Mouse (Mus musculus): ENCODE measurements around the gene Plac8. TPM values are rescaled to one million over a fixed set of nuclear protein-coding genes. Genes with fewer than 3 reads are reported as not detected.

Plac8 gene
- polyA plus RNA-seq, 1 experiment from 2014 or later, result 1.8 TPM

DNA sequence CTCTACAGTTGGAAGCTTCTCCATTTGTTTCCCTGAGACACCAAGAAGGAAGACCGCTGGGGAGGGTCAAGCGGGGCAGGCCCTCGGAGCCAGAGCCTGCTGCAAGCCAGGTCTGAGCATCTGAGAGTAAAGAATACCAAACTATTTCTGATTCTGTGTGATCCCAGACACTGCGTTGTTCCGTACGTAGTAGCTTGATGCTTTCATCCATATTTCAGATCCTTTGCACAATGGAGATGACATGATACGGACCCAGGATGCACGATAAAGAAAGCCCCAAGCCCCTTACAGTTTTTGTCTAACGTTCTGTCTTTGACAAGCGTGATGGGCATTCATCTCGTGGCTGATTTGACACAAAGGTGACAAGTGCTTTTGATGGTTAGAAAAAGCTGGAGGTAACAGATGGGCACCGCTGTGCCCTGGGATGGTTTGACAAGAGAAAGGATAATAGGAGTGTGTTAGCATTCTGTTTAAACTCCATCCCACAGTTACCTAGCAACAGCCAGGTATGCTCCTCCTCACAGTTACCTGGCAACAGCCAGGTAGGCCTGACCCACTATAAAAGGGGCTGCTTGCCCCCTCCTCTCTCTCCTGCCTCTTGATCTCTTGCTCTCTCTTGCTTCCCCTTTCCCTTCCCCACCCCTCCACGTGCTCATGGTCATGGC lies 22.9 kb upstream of the Plac8 start:
- Histone ChIP-seq H3K4me3 (no peak overlapping the region), H3K4me1 (no peaks in the 10 kb centered on the region), H3K4me2 (replicated peaks) (no peak overlapping the region), H3K9me3 (replicated peaks) (peaks cover 6% of the 10 kb centered on the region; the same call in 1 of the 2 replicates), H3K9ac (no peak overlapping the region), H3K27me3 (no peaks in the 10 kb centered on the region; the same call in 1 of the 2 replicates), H3K27ac (no peak overlapping the region), H3K36me3 (no peaks in the 10 kb centered on the region)
- 83% methylated on average over 13 of the region's 13 CpGs for WGBS
- ATAC-seq (ENCODE audit: low FRiP score), result no peak

DNA sequence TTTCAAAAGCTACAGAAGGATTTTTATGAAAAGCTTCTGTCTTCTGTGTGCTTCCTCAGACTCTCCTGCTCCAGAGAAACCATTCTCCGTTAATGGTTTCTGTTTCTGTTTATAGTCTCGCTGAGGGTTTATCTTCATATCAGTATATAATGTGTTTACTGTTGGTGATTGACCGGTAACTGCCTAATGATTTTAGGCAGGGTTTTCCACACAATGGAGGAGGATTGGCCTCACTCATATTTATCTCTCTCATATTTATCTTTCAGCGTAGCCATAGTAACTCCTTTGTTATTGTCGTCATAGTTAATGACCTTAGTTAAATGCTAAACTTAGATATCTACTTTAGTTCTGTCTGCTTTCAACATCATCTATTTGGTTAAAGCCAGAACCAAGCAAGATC lies 18.5 kb upstream of the Plac8 start:
- H3K4me1 ChIP-seq, result no peaks in the 10 kb centered on the region
- no peak overlapping the region for H3K4me3 ChIP-seq

DNA sequence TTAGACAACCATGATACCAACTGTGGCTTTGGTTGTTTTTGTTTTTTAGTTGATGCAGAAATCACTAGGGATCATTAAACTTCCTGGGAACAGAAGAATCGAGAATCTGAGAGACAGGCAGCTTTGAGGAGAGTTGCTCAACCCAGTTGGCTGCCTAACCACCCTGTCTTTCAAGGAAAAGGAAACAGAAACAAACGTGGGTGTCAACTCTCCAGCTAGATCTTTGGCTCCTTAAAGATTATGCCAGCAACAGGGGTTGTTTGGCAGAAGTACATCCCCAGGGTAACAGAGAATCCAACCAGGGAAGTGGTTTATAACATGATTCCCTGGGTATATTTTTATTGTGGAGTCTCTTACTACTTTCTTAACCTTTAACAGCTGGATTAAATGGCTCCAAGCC lies 15.6 kb upstream of the Plac8 start:
- H3K4me3 ChIP-seq, result no peak overlapping the region
- H3K9me3 ChIP-seq (replicated peaks), result no peaks in the 10 kb centered on the region
- no peaks in the 10 kb centered on the region for H3K36me3 ChIP-seq
- no peak for ATAC-seq (ENCODE audit: low FRiP score)
- no peak overlapping the region for H3K27ac ChIP-seq
- H3K4me2 ChIP-seq (replicated peaks), result no peak overlapping the region
- H3K27me3 ChIP-seq, result no peaks in the 10 kb centered on the region
- WGBS, result 53% methylated on average over 2 of the region's 2 CpGs
- no peak overlapping the region for H3K9ac ChIP-seq
- no peaks in the 10 kb centered on the region for H3K4me1 ChIP-seq

More for the DNA sequence above, 18.5 kb upstream of the Plac8 start:
- Histone ChIP-seq H3K9me3 (replicated peaks) (peaks cover 6% of the 10 kb centered on the region; the same call in 1 of the 2 replicates), H3K27me3 (no peaks in the 10 kb centered on the region), H3K27ac (no peak overlapping the region), H3K9ac (no peak overlapping the region), H3K36me3 (no peaks in the 10 kb centered on the region), H3K4me2 (replicated peaks) (no peak overlapping the region)
- 94% methylated on average over 5 of the region's 5 CpGs for WGBS
- ATAC-seq (ENCODE audit: low FRiP score), result no peak

DNA sequence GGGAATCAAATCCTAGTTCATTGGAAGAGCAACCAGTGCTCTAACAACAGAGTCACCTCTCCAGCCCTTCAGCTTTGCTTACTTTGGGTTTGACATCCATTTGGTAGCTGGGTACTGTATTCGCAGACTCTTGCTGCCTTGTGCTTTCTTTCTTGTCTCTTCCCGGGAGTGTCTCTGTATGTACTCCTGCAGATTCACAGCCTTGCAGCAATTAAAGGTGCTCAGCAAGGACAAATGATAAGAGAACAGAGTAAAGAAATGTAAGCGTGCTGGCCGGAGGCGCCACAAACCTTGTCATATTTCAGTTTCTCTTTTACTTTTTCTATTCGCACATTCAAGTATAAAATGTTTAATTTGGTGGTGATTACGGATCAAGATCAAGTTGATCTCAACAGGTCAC lies 15.1 kb upstream of the Plac8 start:
- Histone ChIP-seq H3K9ac (no peak overlapping the region), H3K27me3 (no peaks in the 10 kb centered on the region), H3K9me3 (replicated peaks) (no peaks in the 10 kb centered on the region), H3K4me2 (replicated peaks) (no peak overlapping the region), H3K36me3 (no peaks in the 10 kb centered on the region), H3K4me3 (no peak overlapping the region), H3K4me1 (no peaks in the 10 kb centered on the region), H3K27ac (no peak overlapping the region)
- no peak for ATAC-seq (ENCODE audit: low FRiP score)
- WGBS, result 93% methylated on average over 7 of the region's 7 CpGs

DNA sequence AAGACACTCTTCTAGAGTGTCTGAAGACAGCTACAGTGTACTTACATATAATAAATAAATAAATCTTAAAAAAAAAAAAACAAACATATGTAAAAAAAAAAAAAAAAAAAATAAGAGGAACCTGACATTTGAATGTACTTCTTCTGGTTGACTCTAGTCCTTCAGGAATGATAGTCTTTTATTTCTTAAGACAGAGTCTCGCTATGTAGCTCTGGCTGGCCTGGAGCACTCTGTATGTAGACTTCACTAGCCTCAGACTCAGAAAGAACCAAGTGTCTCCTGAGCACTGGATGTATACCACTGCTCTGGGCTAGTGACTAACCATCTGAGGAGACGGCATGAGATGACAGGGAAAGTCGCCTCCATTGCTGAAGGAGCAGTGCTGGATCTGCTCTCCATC lies 13.6 kb upstream of the Plac8 start:
- H3K4me1 ChIP-seq, result no peaks in the 10 kb centered on the region
- H3K27me3 ChIP-seq, result no peaks in the 10 kb centered on the region

DNA sequence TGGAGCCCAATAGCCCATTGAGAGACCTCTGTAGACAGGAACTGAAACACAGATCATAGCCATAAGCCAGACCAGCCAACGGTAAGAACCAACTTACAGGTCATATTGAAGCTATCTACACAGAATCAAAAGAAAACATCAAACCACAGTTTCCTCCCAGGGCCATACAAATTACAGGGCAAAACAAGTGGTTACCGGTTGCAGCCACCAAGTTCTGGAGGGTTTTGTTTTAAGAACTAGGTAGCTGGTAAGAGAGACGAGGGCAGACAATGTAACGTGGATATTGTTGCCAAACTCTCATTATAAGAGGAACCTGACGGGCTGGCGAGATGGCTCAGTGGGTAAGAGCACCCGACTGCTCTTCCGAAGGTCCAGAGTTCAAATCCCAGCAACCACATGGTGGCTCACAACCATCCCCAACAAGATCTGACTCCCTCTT lies 13.2 kb upstream of the Plac8 start:
- Histone ChIP-seq H3K36me3 (no peaks in the 10 kb centered on the region), H3K9ac (no peak overlapping the region), H3K4me2 (replicated peaks) (no peak overlapping the region), H3K4me1 (no peaks in the 10 kb centered on the region), H3K4me3 (no peak overlapping the region), H3K27ac (no peak overlapping the region), H3K9me3 (replicated peaks) (no peaks in the 10 kb centered on the region), H3K27me3 (no peaks in the 10 kb centered on the region)
- no peak for ATAC-seq (ENCODE audit: low FRiP score)
- WGBS, result 88% methylated on average over 8 of the region's 8 CpGs

More for the DNA sequence above, 13.6 kb upstream of the Plac8 start:
- ATAC-seq (ENCODE audit: low FRiP score), result no peak
- H3K9ac ChIP-seq, result no peak overlapping the region
- H3K4me2 ChIP-seq (replicated peaks), result no peak overlapping the region
- no peak overlapping the region for H3K4me3 ChIP-seq
- H3K36me3 ChIP-seq, result no peaks in the 10 kb centered on the region
- no peak overlapping the region for H3K27ac ChIP-seq
- H3K9me3 ChIP-seq (replicated peaks), result no peaks in the 10 kb centered on the region
- 84% methylated on average over 3 of the region's 3 CpGs for WGBS

DNA sequence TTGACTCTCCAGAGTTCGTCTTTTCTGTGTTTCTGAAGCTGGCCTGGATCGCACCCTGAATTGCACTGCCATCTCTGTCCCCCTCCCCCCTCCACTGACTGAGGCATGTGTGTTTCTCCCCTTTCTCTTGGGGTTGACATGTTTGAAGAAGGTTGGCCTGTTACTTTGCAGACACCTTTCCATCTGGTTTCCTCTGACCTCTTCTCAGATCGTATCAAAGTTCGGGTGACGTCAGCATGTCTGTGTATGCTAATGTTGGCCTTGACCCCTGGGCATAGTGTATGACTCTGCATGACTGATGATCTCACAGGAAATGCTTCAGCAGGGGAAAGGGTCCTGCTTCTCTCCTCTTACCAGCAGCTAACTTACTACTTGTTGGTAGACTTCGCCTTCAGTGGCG lies 11.0 kb upstream of the Plac8 start:
- WGBS, result 84% methylated on average over 7 of the region's 7 CpGs
- Histone ChIP-seq H3K4me1 (no peaks in the 10 kb centered on the region), H3K4me3 (no peak overlapping the region), H3K9ac (no peak overlapping the region), H3K4me2 (replicated peaks) (no peak overlapping the region), H3K9me3 (replicated peaks) (no peaks in the 10 kb centered on the region), H3K27ac (no peak overlapping the region), H3K27me3 (no peaks in the 10 kb centered on the region), H3K36me3 (no peaks in the 10 kb centered on the region)
- ATAC-seq (ENCODE audit: low FRiP score), result no peak

DNA sequence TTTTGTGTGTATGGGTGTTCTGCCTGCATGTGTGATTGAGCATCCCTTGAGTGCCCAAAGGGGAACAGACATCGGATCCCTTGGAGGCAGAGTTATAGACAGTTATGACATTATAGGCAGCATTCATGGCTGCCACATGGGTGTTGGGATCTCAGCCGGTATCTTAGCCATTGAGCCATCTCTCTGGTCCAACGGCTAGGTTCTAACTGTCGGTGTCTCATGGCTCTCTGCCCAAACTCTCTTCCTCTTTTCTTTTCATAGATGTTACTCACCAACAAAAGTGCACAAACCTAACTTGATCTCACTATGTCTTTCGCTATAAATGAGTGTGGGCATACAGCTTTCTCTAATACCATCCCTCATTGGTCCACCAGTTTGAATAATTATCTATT lies 10.4 kb upstream of the Plac8 start:
- no peak for ATAC-seq (ENCODE audit: low FRiP score)

DNA sequence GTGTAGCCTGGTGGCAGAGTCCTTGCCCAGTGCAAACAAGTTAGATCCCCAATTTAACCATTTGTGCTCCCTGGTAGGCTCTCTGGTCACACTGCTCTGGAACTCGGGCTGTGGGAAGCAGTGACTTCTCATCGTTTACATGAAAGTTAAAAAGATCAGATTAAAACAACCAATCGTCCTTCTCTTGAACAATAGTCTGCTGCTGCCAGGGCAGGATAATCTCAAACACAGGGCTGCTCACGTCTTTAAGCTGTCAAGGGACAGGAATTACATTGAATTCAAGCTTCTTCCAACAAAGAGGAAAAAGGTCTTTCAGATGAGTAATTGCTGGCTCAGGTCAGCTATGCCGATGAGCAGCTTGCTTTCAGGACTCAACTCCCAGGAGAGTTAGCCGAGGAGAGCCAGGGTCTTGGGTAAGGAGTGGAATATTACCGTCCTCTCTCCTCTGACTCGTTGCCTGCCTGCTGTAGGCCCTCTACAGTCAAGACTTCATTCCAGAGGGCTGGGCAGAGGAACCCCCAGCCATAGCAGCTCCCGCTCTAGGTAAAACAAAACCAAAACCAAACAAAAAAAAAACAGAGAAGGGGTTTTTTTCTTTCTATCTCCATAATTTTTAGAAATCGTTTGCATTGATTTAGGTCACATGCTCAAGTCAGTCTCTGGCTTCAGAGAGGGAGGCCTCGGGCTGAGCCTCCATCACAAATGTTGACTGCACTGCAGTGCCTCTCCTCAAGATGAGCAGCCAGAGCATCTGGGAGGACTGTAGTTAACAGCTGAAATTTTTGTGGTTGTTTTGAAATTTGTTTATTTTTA lies 9.8 kb upstream of the Plac8 start:
- WGBS, result 74% methylated on average over 11 of the region's 11 CpGs
- H3K4me2 ChIP-seq (replicated peaks), result no peak overlapping the region
- H3K4me1 ChIP-seq, result no peaks in the 10 kb centered on the region
- no peak for ATAC-seq (ENCODE audit: low FRiP score)
- no peak overlapping the region for H3K4me3 ChIP-seq
- no peaks in the 10 kb centered on the region for H3K27me3 ChIP-seq
- no peak overlapping the region for H3K27ac ChIP-seq
- H3K9me3 ChIP-seq (replicated peaks), result no peaks in the 10 kb centered on the region
- H3K9ac ChIP-seq, result no peak overlapping the region
- no peaks in the 10 kb centered on the region for H3K36me3 ChIP-seq

More for the DNA sequence above, 10.4 kb upstream of the Plac8 start:
- 94% methylated on average over 5 of the region's 5 CpGs for WGBS
- Histone ChIP-seq H3K27me3 (no peaks in the 10 kb centered on the region), H3K27ac (no peak overlapping the region), H3K9ac (no peak overlapping the region), H3K36me3 (no peaks in the 10 kb centered on the region), H3K4me1 (no peaks in the 10 kb centered on the region), H3K9me3 (replicated peaks) (no peaks in the 10 kb centered on the region), H3K4me3 (no peak overlapping the region), H3K4me2 (replicated peaks) (no peak overlapping the region)

DNA sequence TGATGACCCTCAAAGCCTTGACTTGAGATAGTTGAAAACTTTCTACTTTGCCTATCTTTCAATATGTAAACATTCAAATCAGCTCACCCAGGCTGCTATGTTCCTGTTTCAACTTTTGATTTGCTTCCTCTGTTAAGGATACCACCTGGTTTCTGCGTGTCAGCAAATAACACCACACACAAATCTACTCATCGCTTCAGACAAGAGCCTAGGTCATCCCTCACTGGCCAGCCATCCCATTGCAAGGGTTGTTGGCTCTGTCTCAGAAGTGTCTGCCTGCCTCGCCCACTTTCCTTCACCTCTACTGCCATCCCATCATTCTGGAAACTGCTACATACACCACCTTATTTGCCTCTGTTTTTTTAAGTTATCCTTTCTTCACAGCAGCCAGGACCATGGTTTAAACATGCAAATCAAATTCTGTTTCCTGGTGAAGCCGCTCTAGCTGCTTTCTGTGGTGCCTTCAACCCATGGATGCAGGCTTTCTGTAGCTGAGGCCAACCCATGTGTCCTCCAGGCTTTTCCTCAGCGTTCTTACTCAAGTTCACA lies 6.9 kb upstream of the Plac8 start:
- Histone ChIP-seq H3K27ac (no peak overlapping the region), H3K9me3 (replicated peaks) (no peaks in the 10 kb centered on the region), H3K27me3 (no peaks in the 10 kb centered on the region), H3K9ac (no peak overlapping the region), H3K4me3 (no peak overlapping the region), H3K4me2 (replicated peaks) (no peak overlapping the region), H3K4me1 (no peaks in the 10 kb centered on the region), H3K36me3 (no peaks in the 10 kb centered on the region)
- ATAC-seq (ENCODE audit: low FRiP score), result no peak
- WGBS, result 88% methylated on average over 5 of the region's 5 CpGs

DNA sequence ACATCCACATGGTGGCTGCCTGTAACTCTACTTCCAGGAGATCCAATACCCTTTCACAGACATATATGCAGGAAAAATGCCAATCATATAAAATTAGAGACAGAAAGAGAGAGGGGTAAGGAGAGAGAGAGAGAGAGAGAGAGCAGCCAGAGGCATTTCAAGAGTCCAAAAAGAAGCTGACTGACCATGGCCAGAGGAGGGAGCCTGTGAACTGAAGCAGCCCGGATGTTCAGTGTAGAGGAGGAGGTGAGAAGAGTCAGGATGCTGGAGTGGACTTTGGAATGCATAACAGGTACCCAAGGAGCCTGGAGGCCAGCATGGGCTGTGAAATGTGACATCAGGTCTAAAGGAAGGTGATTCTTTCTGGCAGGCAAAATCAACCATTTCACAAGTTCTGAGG lies 2.7 kb upstream of the Plac8 start:
- Histone ChIP-seq H3K27me3 (no peaks in the 10 kb centered on the region), H3K9ac (no peak overlapping the region), H3K9me3 (replicated peaks) (no peaks in the 10 kb centered on the region), H3K27ac (no peak overlapping the region), H3K4me3 (no peak overlapping the region), H3K4me1 (no peaks in the 10 kb centered on the region), H3K36me3 (no peaks in the 10 kb centered on the region), H3K4me2 (replicated peaks) (no peak overlapping the region)
- ATAC-seq (ENCODE audit: low FRiP score), result no peak
- 75% methylated on average over 1 of the region's 1 CpGs for WGBS

DNA sequence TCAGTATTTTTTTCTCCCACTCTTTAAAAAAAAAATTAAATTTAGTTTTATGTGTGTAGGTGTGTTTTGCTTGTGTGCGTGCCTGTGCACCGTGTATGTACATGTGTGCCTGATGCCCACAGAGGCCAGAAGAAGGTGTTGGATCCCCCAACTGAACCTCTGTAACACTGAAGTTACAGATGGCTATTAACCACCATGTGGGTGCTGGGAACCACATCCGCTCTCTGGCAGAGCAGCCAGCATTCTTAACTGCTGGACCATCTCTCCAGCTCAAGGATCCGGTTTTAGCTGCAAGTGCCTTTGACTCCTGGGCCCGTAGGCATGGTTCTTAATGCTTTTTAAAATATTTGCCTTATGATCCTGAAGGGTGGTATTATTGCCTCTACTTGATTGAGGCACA lies 1.2 kb upstream of the Plac8 start:
- ATAC-seq (ENCODE audit: low FRiP score), result no peak
- Histone ChIP-seq H3K27ac (no peak overlapping the region), H3K9ac (no peak overlapping the region), H3K9me3 (replicated peaks) (no peaks in the 10 kb centered on the region), H3K4me3 (no peak overlapping the region), H3K27me3 (no peaks in the 10 kb centered on the region), H3K4me1 (no peaks in the 10 kb centered on the region), H3K36me3 (no peaks in the 10 kb centered on the region), H3K4me2 (replicated peaks) (no peak overlapping the region)
- 94% methylated on average over 5 of the region's 5 CpGs for WGBS
